8 mouse cellular contexts compared by ENCODE assay signal in genomic region chr6:5255291-5255690, GRCm38 (mm10). TPM values are rescaled to one million over a fixed set of nuclear protein-coding genes. Genes with fewer than 3 reads are reported as not detected.
DNase-seq lines count a peak whose midpoint lies in the region; ATAC-seq lines count a peak whose summit lies in the region.

No protein-coding gene starts in this region.

- DNase-seq in intestine, embryonic 14.5 days (ENCODE audit: low spot score) = peak; percentile 52
- no peak for DNase-seq in thymus, postnatal 4 days
- no peak for DNase-seq in right cerebral cortex, postnatal 36 days (ENCODE audit: low spot score in 2 of 2)

- no peak overlapping the region for H3K4me2 ChIP-seq in midbrain, embryonic 12.5 days (replicated peaks)
- no peak overlapping the region; the same call in 1 of the 2 replicates for H3K4me2 ChIP-seq in midbrain, embryonic 16.5 days (ENCODE audit: low read length)
- H3K4me2 ChIP-seq in intestine, embryonic 14.5 days (ENCODE audit: low read length) = peak overlapping the region; percentile 73
- H3K4me2 ChIP-seq in stomach, embryonic 15.5 days = peak overlapping the region; percentile 71

- peaks cover 28% of the 10 kb centered on the region for H3K4me1 ChIP-seq in erythroblast, embryonic 14.5 days (ENCODE audit: control insufficient read depth)
- peaks cover 9% of the 10 kb centered on the region; the same call in 1 of the 2 replicates for H3K4me1 ChIP-seq in midbrain, embryonic 12.5 days
- H3K4me1 ChIP-seq in midbrain, embryonic 16.5 days (ENCODE audit: control insufficient read depth, insufficient read depth, low read length) = no peaks in the 10 kb centered on the region
- peaks cover 3% of the 10 kb centered on the region; the same call in 1 of the 2 replicates for H3K4me1 ChIP-seq in intestine, embryonic 14.5 days (replicated peaks; ENCODE audit: control insufficient read depth, insufficient read depth, low read length)
- H3K4me1 ChIP-seq in stomach, embryonic 15.5 days = peaks cover 5% of the 10 kb centered on the region; the same call in 1 of the 2 replicates

- H3K9me3 ChIP-seq in erythroblast, embryonic 14.5 days (ENCODE audit: control insufficient read depth, low read length) = no peaks in the 10 kb centered on the region
- H3K9me3 ChIP-seq in midbrain, embryonic 12.5 days = no peaks in the 10 kb centered on the region
- H3K9me3 ChIP-seq in midbrain, embryonic 16.5 days (replicated peaks; ENCODE audit: control insufficient read depth, low read length, poor library complexity, severe bottlenecking) = no peaks in the 10 kb centered on the region
- H3K9me3 ChIP-seq in intestine, embryonic 14.5 days (ENCODE audit: control insufficient read depth, low read length) = no peaks in the 10 kb centered on the region
- H3K9me3 ChIP-seq in stomach, embryonic 15.5 days = no peaks in the 10 kb centered on the region

- no peak for ATAC-seq in erythroblast, adult 5-6 weeks (replicated peaks; ENCODE audit: low FRiP score, poor library complexity, severe bottlenecking)
- ATAC-seq in midbrain, embryonic 12.5 days (ENCODE audit: low FRiP score, low read depth) = no peak
- ATAC-seq in midbrain, embryonic 16.5 days = no peak
- ATAC-seq in intestine, embryonic 14.5 days (replicated peaks; ENCODE audit: low FRiP score, low TSS enrichment, low read depth) = no peak
- ATAC-seq in stomach, embryonic 15.5 days (ENCODE audit: insufficient read depth, low FRiP score, low read depth) = no peak

- H3K4me3 ChIP-seq in erythroblast, embryonic 14.5 days (replicated peaks) = peak overlapping the region; percentile 68
- 0 out of 2 replicates have a peak overlapping the region, but pooled peaks have one; percentile 20 for H3K4me3 ChIP-seq in midbrain, embryonic 12.5 days
- H3K4me3 ChIP-seq in midbrain, embryonic 16.5 days (ENCODE audit: low read depth, low read length) = no peak overlapping the region
- peak overlapping the region; percentile 45 for H3K4me3 ChIP-seq in intestine, embryonic 14.5 days (ENCODE audit: low read depth, low read length)
- H3K4me3 ChIP-seq in stomach, embryonic 15.5 days (replicated peaks) = peak overlapping the region; percentile 42

- no peaks in the 10 kb centered on the region for H3K27me3 ChIP-seq in erythroblast, embryonic 14.5 days (ENCODE audit: control insufficient read depth)
- H3K27me3 ChIP-seq in midbrain, embryonic 12.5 days = no peaks in the 10 kb centered on the region
- H3K27me3 ChIP-seq in midbrain, embryonic 16.5 days (ENCODE audit: control insufficient read depth, insufficient read depth, low read depth, low read length) = no peaks in the 10 kb centered on the region
- H3K27me3 ChIP-seq in intestine, embryonic 14.5 days (replicated peaks; ENCODE audit: control insufficient read depth, insufficient read depth, low read length) = no peaks in the 10 kb centered on the region
- no peaks in the 10 kb centered on the region for H3K27me3 ChIP-seq in stomach, embryonic 15.5 days (replicated peaks)

- no peak overlapping the region for H3K9ac ChIP-seq in midbrain, embryonic 12.5 days (replicated peaks)
- H3K9ac ChIP-seq in midbrain, embryonic 16.5 days (ENCODE audit: low read depth, low read length) = no peak overlapping the region
- H3K9ac ChIP-seq in intestine, embryonic 14.5 days (ENCODE audit: low read length) = peak overlapping the region; percentile 48; the same call in 1 of the 2 replicates
- H3K9ac ChIP-seq in stomach, embryonic 15.5 days = no peak overlapping the region; the same call in 1 of the 2 replicates

- H3K27ac ChIP-seq in midbrain, embryonic 12.5 days (replicated peaks) = no peak overlapping the region
- no peak overlapping the region for H3K27ac ChIP-seq in midbrain, embryonic 16.5 days (ENCODE audit: low read length)
- no peak overlapping the region for H3K27ac ChIP-seq in intestine, embryonic 14.5 days (ENCODE audit: low read depth)
- no peak overlapping the region for H3K27ac ChIP-seq in stomach, embryonic 15.5 days

- 77% methylated on average over 6 of the region's 6 CpGs for WGBS in midbrain, embryonic 12.5 days
- WGBS in midbrain, embryonic 16.5 days = 70% methylated on average over 6 of the region's 6 CpGs
- 40% methylated on average over 6 of the region's 6 CpGs for WGBS in intestine, embryonic 14.5 days
- WGBS in stomach, embryonic 15.5 days = 49% methylated on average over 6 of the region's 6 CpGs

- peaks cover 9% of the 10 kb centered on the region for H3K36me3 ChIP-seq in erythroblast, embryonic 14.5 days (ENCODE audit: control insufficient read depth)
- no peaks in the 10 kb centered on the region for H3K36me3 ChIP-seq in midbrain, embryonic 12.5 days
- H3K36me3 ChIP-seq in midbrain, embryonic 16.5 days (ENCODE audit: control insufficient read depth, insufficient read depth, low read length) = no peaks in the 10 kb centered on the region
- no peaks in the 10 kb centered on the region for H3K36me3 ChIP-seq in intestine, embryonic 14.5 days (ENCODE audit: control insufficient read depth, insufficient read depth, low read length)
- H3K36me3 ChIP-seq in stomach, embryonic 15.5 days = no peaks in the 10 kb centered on the region

RNA-seq across cellular contexts. Expression of gene Pon3, which starts 0.8 kb away (rescaled TPM):
- polyA plus RNA-seq in erythroblast, embryonic 14.5 days (2012) = 0.02 TPM in 1 of 2 replicates, not detected in the other
- total RNA-seq in erythroblast, adult 5-6 weeks (2015; ENCODE audit: low replicate concordance) = 4.4 and 11.7 TPM in 2 replicates
- total RNA-seq in erythroblast, adult 5-6 weeks (2017; ENCODE audit: low replicate concordance) = 7.2 and 8.9 TPM in 2 replicates
- polyA plus RNA-seq in midbrain, embryonic 12.5 days (2016; fragmentation: Nextera tagmentation; extraction: Ambion mirVana) = 4.9 and 5.9 TPM in 2 replicates
- 3.6 and 4.0 TPM in 2 replicates for polyA plus RNA-seq in midbrain, embryonic 16.5 days (2015; fragmentation: Nextera tagmentation; extraction: Ambion mirVana)
- 12.2 and 13.3 TPM in 2 replicates for polyA plus RNA-seq in intestine, embryonic 14.5 days (2014; fragmentation: Nextera tagmentation; extraction: Ambion mirVana)
- polyA plus RNA-seq in stomach, embryonic 15.5 days (2015; fragmentation: Nextera tagmentation; extraction: Ambion mirVana) = 17.9 and 19.3 TPM in 2 replicates

RNA-seq across cellular contexts. Expression of gene Pon2, which starts 43.0 kb away (rescaled TPM):
- 3.5 and 6.4 TPM in 2 replicates for polyA plus RNA-seq in erythroblast, embryonic 14.5 days (2012)
- 57.6 and 68.1 TPM in 2 replicates for total RNA-seq in erythroblast, adult 5-6 weeks (2015; ENCODE audit: low replicate concordance)
- total RNA-seq in erythroblast, adult 5-6 weeks (2017; ENCODE audit: low replicate concordance) = 43.8 and 45.8 TPM in 2 replicates
- polyA plus RNA-seq in midbrain, embryonic 12.5 days (2016; fragmentation: Nextera tagmentation; extraction: Ambion mirVana) = 29.8 and 31.9 TPM in 2 replicates
- polyA plus RNA-seq in midbrain, embryonic 16.5 days (2015; fragmentation: Nextera tagmentation; extraction: Ambion mirVana) = 25.7 and 27.7 TPM in 2 replicates
- 35.3 and 35.9 TPM in 2 replicates for polyA plus RNA-seq in intestine, embryonic 14.5 days (2014; fragmentation: Nextera tagmentation; extraction: Ambion mirVana)
- 57.8 and 58.7 TPM in 2 replicates for polyA plus RNA-seq in stomach, embryonic 15.5 days (2015; fragmentation: Nextera tagmentation; extraction: Ambion mirVana)

Comparison
In these comparisons a context has a peak if more than half of its experiments do, and no peak if none do; other contexts are left out.
1. H3K4me2 ChIP-seq: peak in intestine, embryonic 14.5 days (single experiment) and stomach, embryonic 15.5 days (single experiment); none in midbrain, embryonic 12.5 days (single experiment) and midbrain, embryonic 16.5 days (single experiment).